Mouse (Mus musculus): ENCODE results near the gene Gnaq.

DNA sequence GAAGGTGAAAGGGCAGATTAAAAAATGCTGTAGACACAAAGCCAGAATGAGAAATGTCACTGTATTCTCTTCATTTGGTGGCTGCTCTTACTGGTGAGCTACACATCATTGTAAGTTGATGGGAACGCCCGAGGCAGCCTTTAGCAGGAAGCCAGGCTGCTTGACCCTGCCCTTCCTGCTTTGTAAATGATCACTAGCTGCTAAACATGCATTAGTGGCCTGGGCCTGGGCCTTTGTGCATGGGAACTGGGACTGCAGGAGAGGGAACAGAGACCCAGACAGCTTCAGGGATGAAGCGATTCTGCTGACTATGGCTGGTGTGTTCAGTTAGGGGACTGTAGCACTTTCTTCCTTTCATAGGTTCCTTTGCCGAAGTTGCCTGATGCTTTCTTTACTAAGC lies 35.6 kb downstream of the Gnaq start:
- TF ChIP-seq CTCF (IDR thresholded peaks at IDR 0.05; ENCODE audit: control insufficient read depth, insufficient read depth, low read length) (no peak), POLR2A (IDR thresholded peaks at IDR 0.05; ENCODE audit: borderline replicate concordance, control insufficient read depth, low read depth, low read length) (no peak)
